Mouse (Mus musculus): ENCODE measurements around the gene Map1b. TPM values are rescaled to one million over a fixed set of nuclear protein-coding genes. Genes with fewer than 3 reads are reported as not detected.

Gene Map1b
- polyA plus RNA-seq, 1 experiment = 4.5 TPM

DNA sequence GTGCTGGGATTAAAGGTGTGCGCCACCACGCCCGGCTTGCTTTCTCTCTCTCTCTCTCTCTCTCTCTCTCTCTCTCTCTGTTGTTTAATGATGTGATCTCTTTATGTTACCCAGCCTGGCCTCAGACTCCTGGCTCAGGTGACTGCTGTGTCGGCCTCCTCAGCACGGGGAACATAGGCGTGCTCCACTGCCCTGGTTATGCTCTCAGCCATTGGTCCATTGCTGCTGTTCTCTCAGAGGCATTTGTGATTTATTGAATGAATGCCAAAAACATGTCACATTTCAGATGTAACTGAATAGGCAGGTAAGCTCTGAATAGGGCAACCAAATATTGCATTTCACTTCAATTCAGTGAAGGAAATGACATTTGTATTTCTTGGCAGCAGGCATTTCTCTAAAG, 130.4 kb downstream of the Map1b start:
- TF ChIP-seq CTCF (IDR thresholded peaks at IDR 0.05; ENCODE audit: control insufficient read depth, insufficient read depth, low read length) = no peak
- no peak overlapping the region for H3K27ac ChIP-seq (ENCODE audit: control insufficient read depth, insufficient read depth, low read depth, low read length, poor library complexity)
- whole genome bisulfite sequencing = 87% methylated on average over 6 of the region's 6 CpGs
- no peak overlapping the region for H3K4me3 ChIP-seq (replicated peaks; ENCODE audit: control insufficient read depth, low read depth, low read length)
- H3K4me1 ChIP-seq (ENCODE audit: control insufficient read depth, insufficient read depth, low read length) = no peaks in the 10 kb centered on the region

DNA sequence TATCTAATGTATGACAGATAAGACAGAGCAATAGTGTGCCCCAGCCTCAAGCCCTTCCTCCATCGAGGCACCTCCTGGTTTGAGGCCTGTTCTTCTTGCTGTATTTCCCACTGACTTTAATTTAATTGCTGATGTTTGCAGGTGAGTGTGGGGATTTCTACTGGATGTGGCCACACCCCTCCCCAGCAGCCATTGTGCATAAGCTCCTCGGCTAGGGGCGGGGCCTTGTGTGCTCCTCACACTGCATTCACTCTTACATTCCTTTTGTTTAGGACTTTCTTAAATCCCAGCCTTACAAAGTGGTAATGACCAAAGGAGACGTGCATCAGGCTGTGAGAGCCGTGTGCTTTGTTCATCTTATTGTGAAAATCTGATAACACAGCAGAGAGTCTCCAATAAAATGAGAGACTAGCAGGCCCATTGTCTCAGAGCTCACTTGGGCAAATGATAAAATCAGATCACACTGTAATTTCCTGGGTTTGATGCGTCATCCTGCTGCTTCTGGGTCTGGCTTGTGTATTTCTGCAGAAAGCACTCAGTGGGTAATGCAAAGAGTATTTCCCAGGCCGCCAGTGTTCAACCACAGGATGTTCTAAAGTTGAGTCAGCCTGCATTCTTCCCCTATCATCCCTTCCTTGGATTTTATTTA, 131.7 kb downstream of the Map1b start:
- no peaks in the 10 kb centered on the region for H3K4me1 ChIP-seq (ENCODE audit: control insufficient read depth, insufficient read depth, low read length)

DNA sequence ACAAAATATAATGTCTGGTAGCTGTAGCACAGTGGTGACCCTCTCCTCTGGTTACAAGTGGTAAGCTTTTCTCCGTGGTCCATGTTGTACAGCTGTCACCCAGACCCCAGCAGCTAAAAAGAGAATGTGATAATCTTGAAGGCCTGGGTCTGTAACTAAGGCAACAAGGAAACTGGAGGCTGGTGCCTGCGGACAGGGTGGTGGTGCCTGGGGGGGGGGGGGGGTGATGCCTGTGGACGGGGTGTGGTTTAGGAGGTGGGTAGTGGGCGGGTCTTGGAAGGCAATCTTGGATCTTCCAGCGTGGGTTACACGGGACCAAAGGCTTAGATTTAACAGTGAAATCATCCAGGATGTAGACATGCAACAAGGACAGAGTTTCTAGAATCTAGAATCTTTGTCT, 134.0 kb downstream of the Map1b start:
- no peak overlapping the region for H3K27ac ChIP-seq (ENCODE audit: control insufficient read depth, insufficient read depth, low read depth, low read length, poor library complexity)
- H3K4me1 ChIP-seq (ENCODE audit: control insufficient read depth, insufficient read depth, low read length) = no peaks in the 10 kb centered on the region
- H3K4me3 ChIP-seq (replicated peaks; ENCODE audit: control insufficient read depth, low read depth, low read length) = no peak overlapping the region
- WGBS = 69% methylated on average over 6 of the region's 6 CpGs
- TF ChIP-seq CTCF (IDR thresholded peaks at IDR 0.05; ENCODE audit: control insufficient read depth, insufficient read depth, low read length) (no peak), POLR2A (IDR thresholded peaks at IDR 0.05; ENCODE audit: borderline replicate concordance, control insufficient read depth, low read depth, low read length) (no peak)

More for the DNA sequence above, 131.7 kb downstream of the Map1b start:
- Histone ChIP-seq H3K4me3 (replicated peaks; ENCODE audit: control insufficient read depth, low read depth, low read length) (no peak overlapping the region), H3K27ac (ENCODE audit: control insufficient read depth, insufficient read depth, low read depth, low read length, poor library complexity) (no peak overlapping the region)
- WGBS = 74% methylated on average over 7 of the region's 7 CpGs
- TF ChIP-seq POLR2A (IDR thresholded peaks at IDR 0.05; ENCODE audit: borderline replicate concordance, control insufficient read depth, low read depth, low read length) (no peak), CTCF (IDR thresholded peaks at IDR 0.05; ENCODE audit: control insufficient read depth, insufficient read depth, low read length) (no peak)

DNA sequence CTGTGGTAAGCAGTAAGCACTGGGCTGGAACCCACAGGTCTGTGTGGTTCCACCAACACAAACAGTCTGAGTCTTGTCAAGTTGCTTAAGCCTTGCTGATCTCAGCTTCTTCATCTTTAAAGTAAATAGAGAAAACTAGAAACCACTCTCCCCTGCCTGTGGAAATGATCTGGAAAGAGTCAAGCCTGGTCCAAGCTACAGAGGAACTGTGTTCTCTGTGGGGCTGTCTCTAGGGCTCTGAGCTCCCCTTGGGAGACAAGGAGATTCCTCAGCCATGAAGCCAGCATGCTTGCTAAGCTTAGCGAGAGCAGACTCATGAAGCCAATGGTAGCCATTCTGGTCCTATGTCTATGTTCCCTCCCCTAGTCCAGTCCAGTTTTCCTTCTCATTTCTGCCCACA, 138.1 kb downstream of the Map1b start:
- TF ChIP-seq CTCF (IDR thresholded peaks at IDR 0.05; ENCODE audit: control insufficient read depth, insufficient read depth, low read length) (no peak), POLR2A (IDR thresholded peaks at IDR 0.05; ENCODE audit: borderline replicate concordance, control insufficient read depth, low read depth, low read length) (no peak)
- H3K27ac ChIP-seq (ENCODE audit: control insufficient read depth, insufficient read depth, low read depth, low read length, poor library complexity) = no peak overlapping the region
- 80% methylated on average over 1 of the region's 1 CpGs for WGBS

DNA sequence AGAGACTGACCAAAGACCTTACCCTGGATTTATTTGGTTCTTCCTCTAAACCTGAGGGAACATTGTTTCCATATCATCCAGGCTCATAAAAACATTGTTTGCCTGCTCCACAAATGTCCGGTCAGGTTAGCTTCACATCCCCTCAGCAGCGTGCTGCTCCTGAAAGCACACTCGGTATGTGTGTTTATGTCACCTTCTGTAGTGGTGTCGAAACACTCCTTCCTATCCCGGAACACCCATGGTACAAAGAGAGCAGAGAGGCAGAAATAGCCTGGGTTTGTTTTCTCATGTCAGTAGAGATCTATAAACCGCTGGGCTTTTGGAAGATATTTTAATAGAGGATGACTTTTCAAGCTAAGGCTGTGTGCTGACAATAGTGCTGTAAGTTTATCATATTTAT, 139.3 kb downstream of the Map1b start:
- Histone ChIP-seq H3K4me3 (replicated peaks; ENCODE audit: control insufficient read depth, low read depth, low read length) (no peak overlapping the region), H3K27ac (ENCODE audit: control insufficient read depth, insufficient read depth, low read depth, low read length, poor library complexity) (no peak overlapping the region), H3K4me1 (ENCODE audit: control insufficient read depth, insufficient read depth, low read length) (no peaks in the 10 kb centered on the region; the same call in 1 of the 2 replicates)
- WGBS = 71% methylated on average over 6 of the region's 6 CpGs
- no peak for TF ChIP-seq POLR2A (IDR thresholded peaks at IDR 0.05; ENCODE audit: borderline replicate concordance, control insufficient read depth, low read depth, low read length)
- TF ChIP-seq CTCF (IDR thresholded peaks at IDR 0.05; ENCODE audit: control insufficient read depth, insufficient read depth, low read length) = no peak

More for the DNA sequence above, 138.1 kb downstream of the Map1b start:
- Histone ChIP-seq H3K4me1 (ENCODE audit: control insufficient read depth, insufficient read depth, low read length) (no peaks in the 10 kb centered on the region; the same call in 1 of the 2 replicates), H3K4me3 (replicated peaks; ENCODE audit: control insufficient read depth, low read depth, low read length) (no peak overlapping the region)

DNA sequence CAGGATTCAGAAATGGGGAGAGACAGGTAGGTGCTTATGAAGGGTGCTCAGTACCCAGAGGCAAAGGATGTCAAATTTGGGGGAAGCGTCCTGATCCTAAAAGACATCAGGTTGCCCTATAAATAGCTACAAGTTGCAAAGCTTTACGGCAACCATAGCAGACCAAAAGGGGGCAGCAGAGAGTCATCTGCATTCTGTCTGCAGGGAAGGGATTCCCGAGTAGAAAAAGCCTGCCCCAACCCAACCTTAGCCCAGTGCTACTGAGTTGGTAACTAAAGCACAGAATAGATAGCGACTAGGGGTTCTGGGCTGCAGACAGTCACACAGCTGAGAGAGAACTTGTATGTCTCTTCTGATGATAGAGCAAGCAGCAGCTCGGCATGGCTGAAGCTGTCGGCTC, 140.8 kb downstream of the Map1b start:
- WGBS = 35% methylated on average over 6 of the region's 6 CpGs

DNA sequence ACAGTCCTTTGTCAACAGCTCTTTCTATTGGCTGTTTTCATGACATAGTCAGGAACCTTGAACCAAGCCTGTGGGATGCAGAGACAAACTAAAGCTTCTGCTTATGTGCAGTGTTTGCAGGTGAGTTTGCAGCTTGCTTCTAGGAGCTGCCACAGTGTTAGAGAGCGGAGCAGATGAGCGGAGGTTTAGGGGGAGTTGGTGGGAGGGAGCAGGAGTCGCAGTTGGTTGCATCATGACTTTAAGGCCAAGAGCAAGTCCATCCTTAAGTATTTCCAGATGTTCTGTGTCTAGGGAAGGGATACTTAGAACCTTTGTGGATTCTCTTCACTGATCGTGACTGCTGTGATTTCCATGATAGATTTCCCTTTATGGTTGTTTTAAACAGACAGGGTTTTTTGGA, 142.1 kb downstream of the Map1b start:
- Histone ChIP-seq H3K4me1 (ENCODE audit: control insufficient read depth, insufficient read depth, low read length) (no peaks in the 10 kb centered on the region; the same call in 1 of the 2 replicates), H3K4me3 (replicated peaks; ENCODE audit: control insufficient read depth, low read depth, low read length) (no peak overlapping the region), H3K27ac (ENCODE audit: control insufficient read depth, insufficient read depth, low read depth, low read length, poor library complexity) (no peak overlapping the region)
- WGBS = 93% methylated on average over 4 of the region's 4 CpGs
- TF ChIP-seq POLR2A (IDR thresholded peaks at IDR 0.05; ENCODE audit: borderline replicate concordance, control insufficient read depth, low read depth, low read length) (no peak), CTCF (IDR thresholded peaks at IDR 0.05; ENCODE audit: control insufficient read depth, insufficient read depth, low read length) (no peak)

More for the DNA sequence above, 140.8 kb downstream of the Map1b start:
- Histone ChIP-seq H3K4me3 (replicated peaks; ENCODE audit: control insufficient read depth, low read depth, low read length) (no peak overlapping the region), H3K4me1 (ENCODE audit: control insufficient read depth, insufficient read depth, low read length) (no peaks in the 10 kb centered on the region; the same call in 1 of the 2 replicates), H3K27ac (ENCODE audit: control insufficient read depth, insufficient read depth, low read depth, low read length, poor library complexity) (no peak overlapping the region)
- TF ChIP-seq CTCF (IDR thresholded peaks at IDR 0.05; ENCODE audit: control insufficient read depth, insufficient read depth, low read length) (peak; percentile 58), POLR2A (IDR thresholded peaks at IDR 0.05; ENCODE audit: borderline replicate concordance, control insufficient read depth, low read depth, low read length) (no peak)

DNA sequence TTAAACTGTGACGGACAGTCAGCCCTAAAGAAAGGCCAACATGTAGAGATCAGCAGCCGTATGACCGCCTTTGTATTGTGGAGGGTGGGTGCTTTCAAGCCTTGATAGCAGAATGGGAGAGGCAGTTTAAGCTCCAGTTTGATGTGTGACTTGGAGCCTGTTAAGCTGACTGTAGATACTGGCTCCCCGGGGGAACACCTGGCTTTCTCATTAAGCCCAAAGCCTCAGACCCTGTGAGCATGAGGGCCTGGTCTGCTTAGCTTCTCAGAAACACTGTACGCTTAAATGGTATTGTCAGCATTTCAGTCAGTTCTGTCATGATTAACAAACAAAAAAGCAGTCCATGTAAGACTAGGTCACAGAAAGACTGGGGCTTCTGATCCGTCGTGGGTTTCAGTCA, 142.7 kb downstream of the Map1b start:
- no peak overlapping the region for H3K27ac ChIP-seq (ENCODE audit: control insufficient read depth, insufficient read depth, low read depth, low read length, poor library complexity)
- 86% methylated on average over 7 of the region's 7 CpGs for WGBS
- no peak overlapping the region for H3K4me3 ChIP-seq (replicated peaks; ENCODE audit: control insufficient read depth, low read depth, low read length)
- H3K4me1 ChIP-seq (ENCODE audit: control insufficient read depth, insufficient read depth, low read length) = no peaks in the 10 kb centered on the region; the same call in 1 of the 2 replicates
- TF ChIP-seq CTCF (IDR thresholded peaks at IDR 0.05; ENCODE audit: control insufficient read depth, insufficient read depth, low read length) (no peak), POLR2A (IDR thresholded peaks at IDR 0.05; ENCODE audit: borderline replicate concordance, control insufficient read depth, low read depth, low read length) (no peak)

Other genes starting within 250 kb of the Map1b start
- gene Ptcd2, start 171.8 kb downstream of the Map1b start, polyA plus RNA-seq (2011; ENCODE audit: insufficient read depth, insufficient read length, low replicate concordance, missing spikeins) = 7.0 and 20.1 TPM in 2 replicates
- 6.3 and 14.7 TPM in 2 replicates for gene Mrps27, start 171.8 kb downstream of the Map1b start, polyA plus RNA-seq (2011; ENCODE audit: insufficient read depth, insufficient read length, low replicate concordance, missing spikeins)